Mouse (Mus musculus): ENCODE data around the gene Sema3b. TPM values are rescaled to one million over a fixed set of nuclear protein-coding genes. Genes with fewer than 3 reads are reported as not detected.

Gene Sema3b
- 1 to 10 TPM; 2.7 to 2.9 TPM for total RNA-seq (2021)

- intact Hi-C loops (cut with DNase I): no loop called here
- no peak for DNase-seq (ENCODE audit: extremely low spot score in 1 of 2, low spot score in 2 of 2)
Observed at GRCm38 (mm10) chr9:107608741-107609432, at the start of gene Sema3b. TSS of gene Sema3b (minus strand) at chr9:107609229.

- intact Hi-C loops (cut with DNase I): no loop called here
- no peak for DNase-seq (ENCODE audit: extremely low spot score in 1 of 2, low spot score in 2 of 2)
Observed at GRCm38 (mm10) chr9:107658096-107658495, 49.1 kb upstream of the Sema3b start.

- intact Hi-C loops (cut with DNase I): no loop called here
- DNase-seq (ENCODE audit: extremely low spot score in 1 of 2, low spot score in 2 of 2): no peak
Observed at GRCm38 (mm10) chr9:107657144-107657543, 48.1 kb upstream of the Sema3b start.

- intact Hi-C loops (cut with DNase I): no loop called here
- no peak for DNase-seq (ENCODE audit: extremely low spot score in 1 of 2, low spot score in 2 of 2)
Observed at GRCm38 (mm10) chr9:107654585-107654984, 45.6 kb upstream of the Sema3b start.

- intact Hi-C loops (cut with DNase I): no loop called here
- no peak for DNase-seq (ENCODE audit: extremely low spot score in 1 of 2, low spot score in 2 of 2)
Observed at GRCm38 (mm10) chr9:107653474-107653873, 44.4 kb upstream of the Sema3b start.

- intact Hi-C loops (cut with DNase I): no loop called here
- peak in 1 of 2 experiments; percentile 81 for DNase-seq (ENCODE audit: extremely low spot score in 1 of 2, low spot score in 2 of 2)
Observed at GRCm38 (mm10) chr9:107650708-107651481, 41.9 kb upstream of the Sema3b start.

GRCm38 (mm10) chr9:107650225-107650624, 41.2 kb upstream of the Sema3b start:
- no peak for DNase-seq (ENCODE audit: extremely low spot score in 1 of 2, low spot score in 2 of 2)
- intact Hi-C loops (cut with DNase I): no loop called here

- DNase-seq (ENCODE audit: extremely low spot score in 1 of 2, low spot score in 2 of 2): no peak
- intact Hi-C loops (cut with DNase I): no loop called here
Observed at GRCm38 (mm10) chr9:107648767-107649166, 39.7 kb upstream of the Sema3b start.

GRCm38 (mm10) chr9:107646975-107647374, 37.9 kb upstream of the Sema3b start:
- intact Hi-C loops (cut with DNase I): no loop called here
- DNase-seq (ENCODE audit: extremely low spot score in 1 of 2, low spot score in 2 of 2): no peak

- DNase-seq (ENCODE audit: extremely low spot score in 1 of 2, low spot score in 2 of 2): peak; percentile 72 to 84
- intact Hi-C loops (cut with DNase I): loop anchor here (1.0 to 2.0 kb wide), 2 partner anchors 31 to 93 kb away; no protein-coding TSS in a partner anchor
Observed at GRCm38 (mm10) chr9:107645577-107645976, 36.5 kb upstream of the Sema3b start.

- intact Hi-C loops (cut with DNase I): loop anchor here (1.0 to 2.0 kb wide), 2 partner anchors 31 to 94 kb away; no protein-coding TSS in a partner anchor
- DNase-seq (ENCODE audit: extremely low spot score in 1 of 2, low spot score in 2 of 2): no peak
Observed at GRCm38 (mm10) chr9:107645153-107645510, 36.1 kb upstream of the Sema3b start.

- peak; percentile 87 to 94 for DNase-seq (ENCODE audit: extremely low spot score in 1 of 2, low spot score in 2 of 2)
- intact Hi-C loops (cut with DNase I): loop anchor here (1.0 to 2.0 kb wide), 3 partner anchors 32 to 94 kb away; no protein-coding TSS in a partner anchor
Observed at GRCm38 (mm10) chr9:107644495-107645152, 35.6 kb upstream of the Sema3b start.

- intact Hi-C loops (cut with DNase I): loop anchor here (1.0 to 2.0 kb wide), 2 partner anchors 42 to 95 kb away; no protein-coding TSS in a partner anchor
- DNase-seq (ENCODE audit: extremely low spot score in 1 of 2, low spot score in 2 of 2): no peak
Observed at GRCm38 (mm10) chr9:107643544-107644214, 34.6 kb upstream of the Sema3b start.

GRCm38 (mm10) chr9:107641666-107642065, 32.6 kb upstream of the Sema3b start:
- DNase-seq (ENCODE audit: extremely low spot score in 1 of 2, low spot score in 2 of 2): no peak
- intact Hi-C loops (cut with DNase I): no loop called here

- intact Hi-C loops (cut with DNase I): no loop called here
- DNase-seq (ENCODE audit: extremely low spot score in 1 of 2, low spot score in 2 of 2): no peak
Observed at GRCm38 (mm10) chr9:107640257-107640772, 31.3 kb upstream of the Sema3b start.

GRCm38 (mm10) chr9:107637070-107637469, 28.0 kb upstream of the Sema3b start:
- DNase-seq (ENCODE audit: extremely low spot score in 1 of 2, low spot score in 2 of 2): no peak
- intact Hi-C loops (cut with DNase I): no loop called here

GRCm38 (mm10) chr9:107635279-107636028, 26.4 kb upstream of the Sema3b start, which contains the start of gene Gnai2:
TSS of gene Gnai2 (minus strand) at chr9:107635367.
- intact Hi-C loops (cut with DNase I): no loop called here
- peak; percentile 89 to 97 for DNase-seq (ENCODE audit: extremely low spot score in 1 of 2, low spot score in 2 of 2)

All from left cerebral cortex, postnatal 10 days (tissue).